Mouse (Mus musculus): Measurements from ENCODE around the gene Ccz1. TPM values are rescaled to one million over a fixed set of nuclear protein-coding genes. Genes with fewer than 3 reads are reported as not detected.

The Ccz1 gene
- polyA plus RNA-seq, 1 experiment from 2014 or later = 57.6 TPM

Other genes with a start within 250 kb of the Ccz1 start
- gene Eif2ak1, start 197.1 kb downstream of the Ccz1 start, polyA plus RNA-seq (2015; fragmentation: Nextera tagmentation; extraction: Ambion mirVana) = 26.3 and 26.4 TPM in 2 replicates
- gene Ankrd61, start 117.2 kb downstream of the Ccz1 start, polyA plus RNA-seq (2015; fragmentation: Nextera tagmentation; extraction: Ambion mirVana) = 0.28 and 0.41 TPM in 2 replicates
- gene Aimp2, start 105.0 kb downstream of the Ccz1 start, polyA plus RNA-seq (2015; fragmentation: Nextera tagmentation; extraction: Ambion mirVana) = 91.4 and 91.5 TPM in 2 replicates
- 16.7 and 17.6 TPM in 2 replicates for gene Pms2, start 104.9 kb downstream of the Ccz1 start, polyA plus RNA-seq (2015; fragmentation: Nextera tagmentation; extraction: Ambion mirVana)
- gene Gm42421, start 86.7 kb downstream of the Ccz1 start, polyA plus RNA-seq (2015; fragmentation: Nextera tagmentation; extraction: Ambion mirVana) = 0.46 TPM in 1 of 2 replicates, not detected in the other
- gene Rsph10b, start 81.8 kb downstream of the Ccz1 start, polyA plus RNA-seq (2015; fragmentation: Nextera tagmentation; extraction: Ambion mirVana) = 1.1 and 1.9 TPM in 2 replicates
- 0.64 TPM in 1 of 2 replicates, not detected in the other for gene Ocm, start 11.8 kb upstream of the Ccz1 start, polyA plus RNA-seq (2015; fragmentation: Nextera tagmentation; extraction: Ambion mirVana)
- 3.5 and 4.1 TPM in 2 replicates for gene Lmtk2, start 85.6 kb upstream of the Ccz1 start, polyA plus RNA-seq (2015; fragmentation: Nextera tagmentation; extraction: Ambion mirVana)
- gene Bhlha15, start 175.4 kb upstream of the Ccz1 start, polyA plus RNA-seq (2015; fragmentation: Nextera tagmentation; extraction: Ambion mirVana) = 0.17 and 0.18 TPM in 2 replicates
- gene Tecpr1, start 208.7 kb upstream of the Ccz1 start, polyA plus RNA-seq (2015; fragmentation: Nextera tagmentation; extraction: Ambion mirVana) = 18.3 and 19.7 TPM in 2 replicates
- 144 and 169 TPM in 2 replicates for gene Bri3, start 229.6 kb upstream of the Ccz1 start, polyA plus RNA-seq (2015; fragmentation: Nextera tagmentation; extraction: Ambion mirVana)